Mouse (Mus musculus) spleen, adult 2 months (tissue): ENCODE data around the gene Csf2rb. TPM values are rescaled to one million over a fixed set of nuclear protein-coding genes. Genes with fewer than 3 reads are reported as not detected.
"Not testable (repeated sequence)": the region's sequence is repeated elsewhere in the genome, so short reads cannot be mapped to it uniquely, and the experiment has no call there.

Experiments used
- DNase-seq, 2 experiments: peaks; one replicate each; pipeline versions ENCODE4 v3.0.0 to v3.0.0-alpha.2; 2012 to 2021; ENCODE audit warnings: low spot score in 2 of 2, low read depth in 1 of 2
- H3K27ac ChIP-seq: fragments of 200-500 bp; 2 replicates; pipeline ENCODE4 v1.5.1; 2012; ENCODE audit warnings: low read length, inconsistent platforms; ENCODE audit not compliant: insufficient read depth
- H3K27me3 ChIP-seq: fragments of 200-500 bp; 2 replicates; pipeline ENCODE4 v1.6.1; 2012; ENCODE audit warnings: mild to moderate bottlenecking, moderate library complexity, low read length, inconsistent platforms; ENCODE audit not compliant: control insufficient read depth, insufficient read depth
- H3K36me3 ChIP-seq: fragments of 200-500 bp; 2 replicates; pipeline ENCODE4 v1.6.1; 2012; ENCODE audit warnings: mild to moderate bottlenecking, low read length, inconsistent platforms; ENCODE audit not compliant: control insufficient read depth, insufficient read depth
- H3K4me1 ChIP-seq: fragments of 200-500 bp; 2 replicates; pipeline ENCODE4 v1.6.1; 2011; ENCODE audit warnings: inconsistent platforms; ENCODE audit not compliant: control insufficient read depth, insufficient read depth, insufficient read length
- H3K4me3 ChIP-seq: fragments of 200-500 bp; 2 replicates; pipeline ENCODE4 v1.5.1; 2011; ENCODE audit warnings: mild to moderate bottlenecking, inconsistent platforms; ENCODE audit not compliant: insufficient read depth, insufficient read length; ENCODE audit errors: extremely low read depth
- CTCF ChIP-seq: fragments of 200-500 bp; IDR thresholded peaks from 2 replicates; pipeline ENCODE4 v1.5.1; 2011; ENCODE audit warnings: mild to moderate bottlenecking, inconsistent platforms; ENCODE audit not compliant: insufficient read depth, insufficient read length, insufficient replicate concordance; ENCODE audit errors: extremely low read depth
- POLR2A ChIP-seq: fragments of 200-500 bp; IDR thresholded peaks from 2 replicates; pipeline ENCODE4 v1.6.1; 2011; ENCODE audit warnings: low read depth, low read length, inconsistent platforms
- WGBS: fragments of 180-500 bp; shearing (Covaris S2); methylation state at CpG from one replicate; pipeline ENCODE4 v1.1.7; 2018; 5-methylcytosine and 5-hydroxymethylcytosine counted together
- polyA plus RNA-seq: library from polyadenylated mRNA; depleted of rRNA; stranded (reverse); fragments of >200 nt; gene quantifications from 2 replicates; pipeline ENCODE4 v1.2.3, GENCODE M21; 2012

The Csf2rb gene
- polyA plus RNA-seq, 1 experiment: 39.5 TPM

- TF ChIP-seq CTCF: no peak
- no peak overlapping the region for H3K4me3 ChIP-seq
- 70% methylated on average over 4 of the region's 4 CpGs for WGBS
- H3K27me3 ChIP-seq: no peaks in the 10 kb centered on the region
- H3K27ac ChIP-seq: 0 out of 2 replicates have a peak overlapping the region, but pooled peaks have one; percentile 8
- H3K36me3 ChIP-seq: no peaks in the 10 kb centered on the region
- H3K4me1 ChIP-seq: peaks cover 8% of the 10 kb centered on the region; the same call in 1 of the 2 replicates
- DNase-seq: no peak
Observed at GRCm38 (mm10) chr15:78330706-78331105, 5.2 kb downstream of the Csf2rb start.

GRCm38 (mm10) chr15:78331523-78332340, 6.2 kb downstream of the Csf2rb start:
- H3K4me3 ChIP-seq: no peak overlapping the region
- 23% methylated on average over 5 of the region's 5 CpGs for WGBS

GRCm38 (mm10) chr15:78332981-78333380, 7.4 kb downstream of the Csf2rb start:
- no peak for DNase-seq
- H3K4me1 ChIP-seq: peaks cover 8% of the 10 kb centered on the region; the same call in 1 of the 2 replicates
- no peak overlapping the region for H3K27ac ChIP-seq
- no peaks in the 10 kb centered on the region for H3K27me3 ChIP-seq
- TF ChIP-seq POLR2A (no peak), CTCF (no peak)
- H3K36me3 ChIP-seq: no peaks in the 10 kb centered on the region
- no peak overlapping the region for H3K4me3 ChIP-seq
- 43% methylated on average over 6 of the region's 6 CpGs for WGBS

More at GRCm38 (mm10) chr15:78331523-78332340, 6.2 kb downstream of the Csf2rb start:
- Histone ChIP-seq H3K36me3 (no peaks in the 10 kb centered on the region), H3K4me1 (peaks cover 8% of the 10 kb centered on the region; the same call in 1 of the 2 replicates), H3K27ac (no peak overlapping the region), H3K27me3 (no peaks in the 10 kb centered on the region)
- no peak for DNase-seq
- no peak for TF ChIP-seq POLR2A
- no peak for TF ChIP-seq CTCF

- no peak overlapping the region for H3K27ac ChIP-seq
- no peak overlapping the region for H3K4me3 ChIP-seq
- H3K27me3 ChIP-seq: no peaks in the 10 kb centered on the region
- no peak for TF ChIP-seq POLR2A
- TF ChIP-seq CTCF: no peak
- WGBS: 62% methylated on average over 3 of the region's 3 CpGs
- H3K36me3 ChIP-seq: no peaks in the 10 kb centered on the region
- H3K4me1 ChIP-seq: peaks cover 8% of the 10 kb centered on the region; the same call in 1 of the 2 replicates
- DNase-seq: no peak
Observed at GRCm38 (mm10) chr15:78334380-78334779, 8.8 kb downstream of the Csf2rb start.

GRCm38 (mm10) chr15:78339627-78340423, 14.3 kb downstream of the Csf2rb start:
- not testable (repeated sequence) for H3K4me1 ChIP-seq, H3K36me3 ChIP-seq, H3K27ac ChIP-seq, H3K4me3 ChIP-seq, H3K27me3 ChIP-seq
- peak in 1 of 2 experiments; percentile 39 for DNase-seq
- TF ChIP-seq CTCF: peak; percentile 89; the same call in 1 of the 2 replicates
- WGBS: 49% methylated on average over 7 of the region's 7 CpGs

- H3K27me3 ChIP-seq, H3K4me1 ChIP-seq, H3K27ac ChIP-seq, DNase-seq, H3K4me3 ChIP-seq, H3K36me3 ChIP-seq: not testable (repeated sequence)
- 81% methylated on average over 7 of the region's 7 CpGs for WGBS
Observed at GRCm38 (mm10) chr15:78340919-78341318, 15.4 kb downstream of the Csf2rb start.

GRCm38 (mm10) chr15:78343683-78344082, 18.1 kb downstream of the Csf2rb start:
- Histone ChIP-seq H3K27me3 (no peaks in the 10 kb centered on the region), H3K36me3 (peaks cover 3% of the 10 kb centered on the region; the same call in 1 of the 2 replicates), H3K27ac (no peak overlapping the region), H3K4me3 (no peak overlapping the region), H3K4me1 (no peaks in the 10 kb centered on the region)
- DNase-seq: no peak
- 59% methylated on average over 1 of the region's 1 CpGs for WGBS
- TF ChIP-seq CTCF: no peak
- TF ChIP-seq POLR2A: no peak
